22 mouse cellular contexts compared by ENCODE assay signal in the genomic region with DNA sequence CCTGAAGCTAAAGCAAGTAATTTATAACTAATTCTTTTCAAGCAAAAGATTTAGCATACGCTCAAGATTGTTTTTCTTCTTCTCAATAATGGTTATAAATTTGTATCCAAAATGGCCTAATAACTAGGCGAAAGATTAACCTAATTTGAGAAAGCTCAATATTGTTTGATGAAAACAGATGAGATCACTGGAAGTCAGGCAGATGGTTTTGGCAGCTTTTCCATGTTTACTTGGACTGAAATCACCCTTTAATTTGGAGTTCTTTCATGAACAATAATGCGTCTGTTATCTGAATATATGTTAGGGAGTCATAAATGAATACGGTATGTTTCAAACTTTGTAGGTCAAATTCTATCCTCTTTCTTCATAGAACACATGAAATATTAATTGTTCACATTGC. TPM values are rescaled to one million over a fixed set of nuclear protein-coding genes. Genes with fewer than 3 reads are reported as not detected.
"Had no signal": no experiment of that assay in that cellular context is flagged by ENCODE, and none has a peak within 500 bp of the region (broad histone marks: within the 10 kb centered on the region; RNA-seq: fewer than 3 reads in every experiment).

No protein-coding gene starts in this region.

- H3K4me3 ChIP-seq: lung, embryonic 15.5 days; megakaryocyte, embryonic 14.5 days; midbrain, embryonic 13.5 days; midbrain, embryonic 15.5 days; myocyte; neural tube, embryonic 13.5 days; neural tube, embryonic 15.5 days had no signal

- H3K9me3 ChIP-seq: lung, embryonic 15.5 days; megakaryocyte, embryonic 14.5 days; midbrain, embryonic 13.5 days; midbrain, embryonic 15.5 days; neural tube, embryonic 13.5 days; neural tube, embryonic 15.5 days had no signal

- H3K9ac ChIP-seq: lung, embryonic 15.5 days; midbrain, embryonic 13.5 days; midbrain, embryonic 15.5 days; neural tube, embryonic 13.5 days; neural tube, embryonic 15.5 days had no signal

- DNase-seq: lung, adult 2 months; lung, postnatal 14 days; lung, postnatal 36 days; retina, postnatal 1 day; right cerebral cortex, adult 18-20 months; right cerebral cortex, postnatal 25 days; right cerebral cortex, postnatal 4 days; spleen, adult 18-20 months; thymus, adult 18-20 months; thymus, postnatal 14 days; thymus, postnatal 36 days had no signal

- H3K27me3 ChIP-seq: lung, embryonic 15.5 days; megakaryocyte, embryonic 14.5 days; midbrain, embryonic 13.5 days; midbrain, embryonic 15.5 days; neural tube, embryonic 13.5 days; neural tube, embryonic 15.5 days had no signal

- H3K27ac ChIP-seq: lung, embryonic 15.5 days; macrophage; midbrain, embryonic 13.5 days; midbrain, embryonic 15.5 days; neural tube, embryonic 13.5 days; neural tube, embryonic 15.5 days had no signal

- H3K36me3 ChIP-seq: lung, embryonic 15.5 days; midbrain, embryonic 13.5 days; midbrain, embryonic 15.5 days; neural tube, embryonic 13.5 days; neural tube, embryonic 15.5 days had no signal

- H3K4me1 ChIP-seq: lung, embryonic 15.5 days; megakaryocyte, embryonic 14.5 days; midbrain, embryonic 13.5 days; midbrain, embryonic 15.5 days; neural tube, embryonic 13.5 days had no signal

- H3K4me2 ChIP-seq: lung, embryonic 15.5 days; midbrain, embryonic 11.5 days; midbrain, embryonic 13.5 days; midbrain, embryonic 15.5 days; neural tube, embryonic 13.5 days; neural tube, embryonic 15.5 days had no signal

- ATAC-seq: lung, postnatal 0 days; midbrain, embryonic 13.5 days; midbrain, embryonic 15.5 days had no signal

RNA-seq across cellular contexts. Expression of a gene that starts 41.6 kb away (rescaled TPM):
- total RNA-seq: megakaryocyte progenitor cell, adult 5-6 weeks had no signal
- polyA plus RNA-seq: macrophage had no signal
